Mouse (Mus musculus): ENCODE results near the gene Dmrtb1. TPM values are rescaled to one million over a fixed set of nuclear protein-coding genes. Genes with fewer than 3 reads are reported as not detected.
A peak's percentile ranks its signal among the peaks of the same experiment; 100 is the strongest.

The Dmrtb1 gene
- polyA plus RNA-seq, 2 experiments = 0.18 to 0.23 TPM

DNA sequence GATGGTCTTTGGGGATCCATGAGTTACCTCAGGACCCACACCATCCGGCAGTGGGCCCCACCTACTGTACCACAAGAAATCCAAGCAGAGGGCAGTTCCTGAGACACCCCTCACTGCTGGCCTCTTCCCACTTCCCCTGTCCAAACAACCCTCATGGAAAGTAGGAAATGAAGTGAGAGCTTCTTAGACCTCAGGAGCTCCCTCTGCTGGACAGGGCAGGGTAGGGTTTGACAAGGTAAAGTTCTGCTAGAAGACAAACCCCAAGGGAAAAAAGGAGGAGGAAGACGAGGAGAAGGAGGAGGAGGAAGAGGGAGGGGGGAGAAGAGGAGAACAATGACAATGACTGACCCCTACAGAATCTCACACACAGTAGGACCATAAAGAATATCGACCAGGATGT lies 46.4 kb downstream of the Dmrtb1 start:
- Histone ChIP-seq H3K36me3 (ENCODE audit: control insufficient read depth, insufficient read depth, low read length) (no peaks in the 10 kb centered on the region), H3K27ac (replicated peaks; ENCODE audit: low read depth, low read length) (no peak overlapping the region), H3K9me3 (ENCODE audit: control insufficient read depth, low read length) (no peaks in the 10 kb centered on the region), H3K4me1 (ENCODE audit: control insufficient read depth, insufficient read depth, low read length) (peaks cover 38% of the 10 kb centered on the region), H3K4me2 (replicated peaks; ENCODE audit: low read depth, low read length, severe bottlenecking) (no peak overlapping the region), H3K27me3 (ENCODE audit: control insufficient read depth, insufficient read depth, low read length) (0 out of 2 replicates have a peak, but pooled peaks cover 3% of the 10 kb centered on the region), H3K4me3 (replicated peaks; ENCODE audit: low read length) (no peak overlapping the region), H3K9ac (ENCODE audit: low read depth, low read length, severe bottlenecking) (no peak overlapping the region)
- no peak for TF ChIP-seq POLR2A (IDR thresholded peaks at IDR 0.05; ENCODE audit: borderline replicate concordance, extremely low read depth, insufficient read depth, insufficient read length)
- no peak for ATAC-seq (ENCODE audit: low FRiP score, low read depth)
- WGBS = 77% methylated on average over 3 of the region's 3 CpGs
- DNase-seq (ENCODE audit: low spot score) = no peak

GRCm38 (mm10) chr4:107636099-107636498 lies 47.9 kb downstream of the Dmrtb1 start:
- H3K4me3 ChIP-seq (replicated peaks; ENCODE audit: low read length) = no peak overlapping the region
- no peak overlapping the region for H3K9ac ChIP-seq (ENCODE audit: low read depth, low read length, severe bottlenecking)
- ATAC-seq (ENCODE audit: low FRiP score, low read depth) (no peak), DNase-seq (ENCODE audit: low spot score) (no peak)
- 0 out of 2 replicates have a peak, but pooled peaks cover 3% of the 10 kb centered on the region for H3K27me3 ChIP-seq (ENCODE audit: control insufficient read depth, insufficient read depth, low read length)
- H3K9me3 ChIP-seq (ENCODE audit: control insufficient read depth, low read length) = no peaks in the 10 kb centered on the region
- H3K4me1 ChIP-seq (ENCODE audit: control insufficient read depth, insufficient read depth, low read length) = peaks cover 39% of the 10 kb centered on the region
- 70% methylated on average over 6 of the region's 6 CpGs for WGBS
- H3K36me3 ChIP-seq (ENCODE audit: control insufficient read depth, insufficient read depth, low read length) = no peaks in the 10 kb centered on the region
- H3K4me2 ChIP-seq (replicated peaks; ENCODE audit: low read depth, low read length, severe bottlenecking) = no peak overlapping the region
- H3K27ac ChIP-seq (replicated peaks; ENCODE audit: low read depth, low read length) = no peak overlapping the region
- TF ChIP-seq POLR2A (IDR thresholded peaks at IDR 0.05; ENCODE audit: borderline replicate concordance, extremely low read depth, insufficient read depth, insufficient read length) = no peak

GRCm38 (mm10) chr4:107634631-107635030 lies 49.4 kb downstream of the Dmrtb1 start:
- Histone ChIP-seq H3K27me3 (ENCODE audit: control insufficient read depth, insufficient read depth, low read length) (0 out of 2 replicates have a peak, but pooled peaks cover 3% of the 10 kb centered on the region), H3K4me2 (replicated peaks; ENCODE audit: low read depth, low read length, severe bottlenecking) (no peak overlapping the region), H3K9me3 (ENCODE audit: control insufficient read depth, low read length) (no peaks in the 10 kb centered on the region), H3K36me3 (ENCODE audit: control insufficient read depth, insufficient read depth, low read length) (no peaks in the 10 kb centered on the region), H3K4me1 (ENCODE audit: control insufficient read depth, insufficient read depth, low read length) (peaks cover 43% of the 10 kb centered on the region), H3K27ac (replicated peaks; ENCODE audit: low read depth, low read length) (no peak overlapping the region), H3K4me3 (replicated peaks; ENCODE audit: low read length) (no peak overlapping the region), H3K9ac (ENCODE audit: low read depth, low read length, severe bottlenecking) (no peak overlapping the region)
- ATAC-seq (ENCODE audit: low FRiP score, low read depth) (no peak), DNase-seq (ENCODE audit: low spot score) (no peak)
- no peak for TF ChIP-seq POLR2A (IDR thresholded peaks at IDR 0.05; ENCODE audit: borderline replicate concordance, extremely low read depth, insufficient read depth, insufficient read length)
- 51% methylated on average over 6 of the region's 6 CpGs for WGBS

GRCm38 (mm10) chr4:107628921-107629411 lies 55.1 kb downstream of the Dmrtb1 start:
- no peak for TF ChIP-seq POLR2A (IDR thresholded peaks at IDR 0.05; ENCODE audit: borderline replicate concordance, extremely low read depth, insufficient read depth, insufficient read length)
- Histone ChIP-seq H3K9me3 (ENCODE audit: control insufficient read depth, low read length) (no peaks in the 10 kb centered on the region), H3K27ac (replicated peaks; ENCODE audit: low read depth, low read length) (no peak overlapping the region), H3K9ac (ENCODE audit: low read depth, low read length, severe bottlenecking) (no peak overlapping the region), H3K27me3 (ENCODE audit: control insufficient read depth, insufficient read depth, low read length) (no peaks in the 10 kb centered on the region), H3K36me3 (ENCODE audit: control insufficient read depth, insufficient read depth, low read length) (no peaks in the 10 kb centered on the region), H3K4me3 (replicated peaks; ENCODE audit: low read length) (no peak overlapping the region), H3K4me1 (ENCODE audit: control insufficient read depth, insufficient read depth, low read length) (peaks cover 28% of the 10 kb centered on the region), H3K4me2 (replicated peaks; ENCODE audit: low read depth, low read length, severe bottlenecking) (no peak overlapping the region)
- peak; percentile 37 for DNase-seq (ENCODE audit: low spot score)
- ATAC-seq (ENCODE audit: low FRiP score, low read depth) = peak; percentile 39; the same call in 1 of the 2 replicates
- 53% methylated on average over 17 of the region's 17 CpGs for WGBS

GRCm38 (mm10) chr4:107628226-107628625 lies 55.8 kb downstream of the Dmrtb1 start:
- WGBS = 63% methylated on average over 4 of the region's 4 CpGs
- H3K36me3 ChIP-seq (ENCODE audit: control insufficient read depth, insufficient read depth, low read length) = no peaks in the 10 kb centered on the region
- H3K9ac ChIP-seq (ENCODE audit: low read depth, low read length, severe bottlenecking) = no peak overlapping the region
- no peak for TF ChIP-seq POLR2A (IDR thresholded peaks at IDR 0.05; ENCODE audit: borderline replicate concordance, extremely low read depth, insufficient read depth, insufficient read length)
- no peak overlapping the region; the same call in 1 of the 2 replicates for H3K27ac ChIP-seq (replicated peaks; ENCODE audit: low read depth, low read length)
- no peak for DNase-seq (ENCODE audit: low spot score)
- no peak overlapping the region for H3K4me2 ChIP-seq (replicated peaks; ENCODE audit: low read depth, low read length, severe bottlenecking)
- no peak overlapping the region for H3K4me3 ChIP-seq (replicated peaks; ENCODE audit: low read length)
- H3K4me1 ChIP-seq (ENCODE audit: control insufficient read depth, insufficient read depth, low read length) = peaks cover 25% of the 10 kb centered on the region
- ATAC-seq (ENCODE audit: low FRiP score, low read depth) = no peak
- H3K9me3 ChIP-seq (ENCODE audit: control insufficient read depth, low read length) = no peaks in the 10 kb centered on the region
- no peaks in the 10 kb centered on the region for H3K27me3 ChIP-seq (ENCODE audit: control insufficient read depth, insufficient read depth, low read length)

Small RNAs within 50 kb of the gene (microRNA-seq; reads per million reads assigned to microRNA genes)
- not detected for gene Gm25123

Other genes starting within 250 kb of the Dmrtb1 start
- gene Glis1, start 249.6 kb downstream of the Dmrtb1 start, polyA plus RNA-seq (2012; rRNA removed) = 9.0 and 14.0 TPM in 2 replicates
- gene Glis1, start 249.6 kb downstream of the Dmrtb1 start, polyA plus RNA-seq (2014; fragmentation: Nextera tagmentation; extraction: Ambion mirVana) = 10.0 and 10.7 TPM in 2 replicates
- 10.5 and 15.7 TPM in 2 replicates for gene Lrp8, start 118.0 kb upstream of the Dmrtb1 start, polyA plus RNA-seq (2012; rRNA removed)
- 3.2 and 4.1 TPM in 2 replicates for gene Lrp8, start 118.0 kb upstream of the Dmrtb1 start, polyA plus RNA-seq (2014; fragmentation: Nextera tagmentation; extraction: Ambion mirVana)
- 150 and 252 TPM in 2 replicates for gene Magoh, start 195.5 kb upstream of the Dmrtb1 start, polyA plus RNA-seq (2012; rRNA removed)
- 186 and 199 TPM in 2 replicates for gene Magoh, start 195.5 kb upstream of the Dmrtb1 start, polyA plus RNA-seq (2014; fragmentation: Nextera tagmentation; extraction: Ambion mirVana)
- 139 and 189 TPM in 2 replicates for gene 0610037L13Rik, start 205.6 kb upstream of the Dmrtb1 start, polyA plus RNA-seq (2012; rRNA removed)
- gene 0610037L13Rik, start 205.6 kb upstream of the Dmrtb1 start, polyA plus RNA-seq (2014; fragmentation: Nextera tagmentation; extraction: Ambion mirVana) = 159 and 163 TPM in 2 replicates
- gene Cpt2, start 239.4 kb upstream of the Dmrtb1 start, polyA plus RNA-seq (2012; rRNA removed) = 25.4 and 29.2 TPM in 2 replicates
- 27.5 and 32.7 TPM in 2 replicates for gene Cpt2, start 239.4 kb upstream of the Dmrtb1 start, polyA plus RNA-seq (2014; fragmentation: Nextera tagmentation; extraction: Ambion mirVana)

All from limb, embryonic 14.5 days (tissue).